Mouse (Mus musculus): ENCODE results near the gene Htr2c.

The Htr2c gene

GRCm38 (mm10) chrX:146962258-146962913 is at the start of gene Htr2c:
TSS of gene Htr2c (plus strand) at chrX:146962513.
- no peak for DNase-seq (ENCODE audit: low read depth, low spot score)

- no peak for DNase-seq (ENCODE audit: low read depth, low spot score)
Observed at GRCm38 (mm10) chrX:146928251-146928650, 34.1 kb upstream of the Htr2c start.

- no peak for DNase-seq (ENCODE audit: low read depth, low spot score)
Observed at GRCm38 (mm10) chrX:146936332-146936731, 26.0 kb upstream of the Htr2c start.

GRCm38 (mm10) chrX:146946216-146946886 is 16.0 kb upstream of the Htr2c start:
- DNase-seq (ENCODE audit: low read depth, low spot score), result no peak

GRCm38 (mm10) chrX:146946996-146947395 is 15.3 kb upstream of the Htr2c start:
- DNase-seq (ENCODE audit: low read depth, low spot score), result no peak

- DNase-seq (ENCODE audit: low read depth, low spot score), result no peak
Observed at GRCm38 (mm10) chrX:146958608-146959007, 3.7 kb upstream of the Htr2c start.

GRCm38 (mm10) chrX:146959960-146960359 is 2.4 kb upstream of the Htr2c start:
- no peak for DNase-seq (ENCODE audit: low read depth, low spot score)

- DNase-seq (ENCODE audit: low read depth, low spot score), result no peak
Observed at GRCm38 (mm10) chrX:146962914-146963547, 718 bp downstream of the Htr2c start.

- DNase-seq (ENCODE audit: low read depth, low spot score), result no peak
Observed at GRCm38 (mm10) chrX:146979931-146980330, 17.6 kb downstream of the Htr2c start.

- peak; percentile 8 for DNase-seq (ENCODE audit: low read depth, low spot score)
Observed at GRCm38 (mm10) chrX:147055730-147056129, 93.4 kb downstream of the Htr2c start.

- no peak for DNase-seq (ENCODE audit: low read depth, low spot score)
Observed at GRCm38 (mm10) chrX:147071622-147072021, 109.3 kb downstream of the Htr2c start.

GRCm38 (mm10) chrX:147119155-147119554 is 156.8 kb downstream of the Htr2c start:
- DNase-seq (ENCODE audit: low read depth, low spot score), result no peak

GRCm38 (mm10) chrX:147215251-147215650 is 252.9 kb downstream of the Htr2c start:
- no peak for DNase-seq (ENCODE audit: low read depth, low spot score)

- DNase-seq (ENCODE audit: low read depth, low spot score), result no peak
Observed at GRCm38 (mm10) chrX:147217382-147218013, 255.2 kb downstream of the Htr2c start.

GRCm38 (mm10) chrX:147238806-147239542 is 276.7 kb downstream of the Htr2c start:
- DNase-seq (ENCODE audit: low read depth, low spot score), result peak; percentile 39

Data from forelimb bud, embryonic 11.5 days (tissue).